Mouse (Mus musculus) 416B (cell line): ENCODE results near the gene Agps.
"Not testable (repeated sequence)": the region's sequence is repeated elsewhere in the genome, so short reads cannot be mapped to it uniquely, and the experiment has no call there.

ENCODE experiments used
- DNase-seq: peaks from one replicate; pipeline ENCODE4 v3.0.0; 2011; ENCODE audit warnings: low read depth

Gene Agps

GRCm38 (mm10) chr2:75930941-75931340 is 99.0 kb downstream of the Agps start:
- DNase-seq: no peak

- no peak for DNase-seq
Observed at GRCm38 (mm10) chr2:75933541-75933940, 101.6 kb downstream of the Agps start.

- DNase-seq: not testable (repeated sequence)
Observed at GRCm38 (mm10) chr2:75936685-75937084, 104.7 kb downstream of the Agps start.

- not testable (repeated sequence) for DNase-seq
Observed at GRCm38 (mm10) chr2:75937520-75938116, 105.6 kb downstream of the Agps start.

- peak; percentile 84 for DNase-seq
Observed at GRCm38 (mm10) chr2:75938117-75939063, 106.4 kb downstream of the Agps start, which contains the start of gene Ttc30b. Gene Ttc30b (minus strand): TSS chr2:75938585.

GRCm38 (mm10) chr2:75950685-75951084 is 118.7 kb downstream of the Agps start:
- DNase-seq: no peak

- no peak for DNase-seq
Observed at GRCm38 (mm10) chr2:75953320-75953719, 121.3 kb downstream of the Agps start.

GRCm38 (mm10) chr2:75955709-75956108 is 123.7 kb downstream of the Agps start:
- DNase-seq: no peak

GRCm38 (mm10) chr2:75959183-75959849 is 127.3 kb downstream of the Agps start:
- peak; percentile 67 for DNase-seq

- DNase-seq: no peak
Observed at GRCm38 (mm10) chr2:75959850-75960365, 127.9 kb downstream of the Agps start.

GRCm38 (mm10) chr2:75960366-75961330 is 128.7 kb downstream of the Agps start:
- peak; percentile 89 for DNase-seq

- DNase-seq: no peak
Observed at GRCm38 (mm10) chr2:75963211-75963840, 131.3 kb downstream of the Agps start.

- DNase-seq: peak; percentile 81
Observed at GRCm38 (mm10) chr2:75964051-75964450, 132.1 kb downstream of the Agps start.

- DNase-seq: peak; percentile 93
Observed at GRCm38 (mm10) chr2:75964512-75964911, 132.5 kb downstream of the Agps start.

- peak; percentile 92 for DNase-seq
Observed at GRCm38 (mm10) chr2:75964972-75965371, 133.0 kb downstream of the Agps start.

GRCm38 (mm10) chr2:75974131-75974530 is 142.2 kb downstream of the Agps start:
- DNase-seq: no peak

- not testable (repeated sequence) for DNase-seq
Observed at GRCm38 (mm10) chr2:75976070-75976469, 144.1 kb downstream of the Agps start.

GRCm38 (mm10) chr2:75977752-75978368 is 145.9 kb downstream of the Agps start, which contains the start of gene Ttc30a2:
Gene Ttc30a2 (minus strand): TSS chr2:75978170.
- DNase-seq: peak; percentile 63
